Mouse (Mus musculus): ENCODE results near the gene Gm9513.

Gene Gm9513

GRCm38 (mm10) chr9:36475338-36475737 is at the start of gene Gm9513:
Gene Gm9513 (plus strand): TSS chr9:36475638.
- DNase-seq: no peak

GRCm38 (mm10) chr9:36431584-36431983 is 43.9 kb upstream of the Gm9513 start, which contains the start of gene Gm7257:
Gene Gm7257 (plus strand): TSS chr9:36431884.
- DNase-seq: no peak

GRCm38 (mm10) chr9:36435051-36435764 is 40.2 kb upstream of the Gm9513 start:
- no peak for DNase-seq

DNA sequence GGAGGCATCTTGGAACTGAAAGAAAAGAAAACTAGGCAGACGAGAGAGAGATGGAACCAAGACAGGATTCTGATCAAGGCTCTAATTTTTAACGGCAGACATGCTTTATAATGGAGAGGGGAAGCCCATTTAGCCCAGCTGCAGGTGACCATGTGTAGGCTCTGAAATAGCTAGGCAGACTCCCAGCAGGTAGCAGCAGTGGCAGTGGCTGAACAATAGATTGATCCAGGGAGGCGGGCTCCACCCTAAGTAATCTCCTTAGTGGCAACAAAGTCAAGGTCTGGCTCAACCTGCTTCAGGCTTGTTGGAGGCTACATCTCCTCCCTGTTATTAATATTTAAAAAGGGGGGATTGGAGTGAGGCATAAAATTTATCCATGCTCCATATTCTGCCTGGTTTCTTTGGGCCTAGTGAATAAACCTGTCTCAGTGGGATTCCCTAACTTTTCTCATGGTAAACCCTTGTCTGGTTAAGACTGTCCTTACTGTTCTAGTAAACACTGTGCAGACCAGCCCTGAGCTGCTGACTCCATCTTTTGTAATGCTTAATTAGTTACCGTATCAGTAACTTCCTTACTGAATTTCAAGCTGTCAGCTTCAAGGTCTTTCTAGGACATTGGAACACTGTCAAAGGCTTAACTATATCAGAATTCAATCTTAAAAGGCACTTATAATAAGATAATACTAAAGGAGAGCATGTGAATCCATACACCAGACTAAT is 19.2 kb downstream of the Gm9513 start:
- no peak for DNase-seq

GRCm38 (mm10) chr9:36495824-36496223 is 20.4 kb downstream of the Gm9513 start:
- no peak for DNase-seq

GRCm38 (mm10) chr9:36504211-36504610 is 28.8 kb downstream of the Gm9513 start:
- no peak for DNase-seq

Data from kidney, adult 8-10 months (tissue).